Mouse (Mus musculus): ENCODE measurements around the gene Thop1. TPM values are rescaled to one million over a fixed set of nuclear protein-coding genes. Genes with fewer than 3 reads are reported as not detected.

The Thop1 gene
- total RNA-seq, 2 experiments from 2014 or later, result 12.3 to 13.2 TPM

GRCm38 (mm10) chr10:81094931-81095678, 25.3 kb downstream of the Thop1 start:
- intact Hi-C loops (cut with DNase I), result no loop called here
- DNase-seq (ENCODE audit: low spot score), result no peak

DNA sequence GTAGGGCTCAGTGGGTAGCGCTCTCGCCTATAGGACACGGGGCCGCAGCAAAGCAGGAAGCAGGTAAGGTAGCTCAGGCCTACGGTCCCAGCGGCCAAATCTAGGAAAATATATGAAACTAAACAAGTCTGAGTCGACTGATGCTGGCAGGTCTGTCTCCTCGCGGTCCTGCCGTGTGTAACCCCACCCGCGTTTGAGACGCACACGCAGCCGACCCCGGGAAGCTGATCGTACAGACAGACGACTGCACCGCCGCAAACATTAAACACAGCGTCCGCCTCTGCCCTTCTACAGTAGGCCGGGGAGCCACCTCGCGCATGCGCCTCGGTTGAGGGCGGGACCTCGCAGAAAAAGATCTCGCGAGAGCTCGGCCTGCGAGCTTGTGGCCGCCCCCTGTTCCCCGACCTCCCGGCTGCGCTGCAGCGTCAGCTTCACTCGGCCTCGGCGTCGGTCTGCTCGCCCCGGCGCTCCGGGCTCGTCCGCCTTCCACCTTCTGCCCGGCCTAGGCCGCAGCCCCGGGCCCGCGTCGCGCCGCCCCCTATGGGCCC, 35.8 kb downstream of the Thop1 start, which contains the start of gene Map2k2:
TSS of gene Map2k2 (plus strand) at position 351 of the 548 bp plus-strand sequence.
- peak; percentile 96 for DNase-seq (ENCODE audit: low spot score)
- intact Hi-C loops (cut with DNase I), result loop anchor here (2.0 kb wide), 2 partner anchors 23 to 29 kb away; partner anchors contain the start of gene Zbtb7a

DNA sequence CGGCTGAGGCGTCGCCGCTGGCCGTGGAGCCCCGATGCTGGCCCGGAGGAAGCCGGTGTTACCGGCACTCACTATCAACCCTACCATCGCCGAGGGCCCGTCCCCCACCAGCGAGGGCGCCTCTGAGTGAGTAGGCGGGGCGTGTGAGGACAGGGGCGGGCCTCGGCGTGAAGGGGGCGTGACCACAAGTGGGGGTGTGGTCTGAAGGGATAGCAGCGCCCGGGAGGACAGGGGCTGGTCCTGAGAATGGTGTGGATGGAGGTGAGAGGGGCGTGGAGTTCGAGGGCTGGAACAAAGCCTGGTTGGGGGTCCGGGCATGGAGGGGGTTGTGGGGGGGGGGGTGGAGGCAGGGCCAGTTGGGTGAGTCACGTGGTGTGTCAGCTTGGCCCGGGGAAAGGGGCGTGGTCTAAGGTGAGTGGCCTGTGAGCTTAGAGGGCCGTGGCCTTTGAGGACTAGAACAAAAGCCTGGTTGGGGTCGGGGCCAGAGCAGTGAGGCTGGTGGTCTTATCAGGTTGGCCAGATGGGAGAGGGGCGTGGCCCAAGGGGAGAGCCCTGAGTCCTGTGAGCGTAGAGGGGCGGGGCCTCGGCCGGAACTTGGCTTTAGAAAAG, 36.4 kb downstream of the Thop1 start:
- intact Hi-C loops (cut with DNase I), result loop anchor here (2.0 kb wide), 1 partner anchor 23 kb away; no protein-coding TSS in a partner anchor
- peak; percentile 72 for DNase-seq (ENCODE audit: low spot score)

DNA sequence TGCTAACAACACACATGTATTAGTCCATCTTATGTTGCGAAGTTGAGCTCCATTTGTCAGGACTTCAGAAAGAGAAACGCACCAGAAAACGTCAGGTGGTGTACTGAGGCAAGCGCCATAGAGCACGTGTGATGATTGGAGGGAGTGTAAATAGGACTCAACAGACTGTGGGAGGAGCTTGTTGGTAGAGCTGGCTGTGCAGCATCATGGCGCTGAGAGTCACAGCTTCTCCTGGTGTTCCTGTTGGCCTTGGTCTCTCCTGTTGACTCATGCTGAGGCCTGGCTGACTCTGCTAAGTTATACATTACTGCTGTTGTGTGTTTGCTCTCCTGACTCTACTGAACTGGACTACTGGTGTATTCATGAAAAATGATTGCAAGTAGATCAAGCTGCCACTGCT, 43.1 kb downstream of the Thop1 start:
- DNase-seq (ENCODE audit: low spot score), result no peak
- intact Hi-C loops (cut with DNase I), result no loop called here

DNA sequence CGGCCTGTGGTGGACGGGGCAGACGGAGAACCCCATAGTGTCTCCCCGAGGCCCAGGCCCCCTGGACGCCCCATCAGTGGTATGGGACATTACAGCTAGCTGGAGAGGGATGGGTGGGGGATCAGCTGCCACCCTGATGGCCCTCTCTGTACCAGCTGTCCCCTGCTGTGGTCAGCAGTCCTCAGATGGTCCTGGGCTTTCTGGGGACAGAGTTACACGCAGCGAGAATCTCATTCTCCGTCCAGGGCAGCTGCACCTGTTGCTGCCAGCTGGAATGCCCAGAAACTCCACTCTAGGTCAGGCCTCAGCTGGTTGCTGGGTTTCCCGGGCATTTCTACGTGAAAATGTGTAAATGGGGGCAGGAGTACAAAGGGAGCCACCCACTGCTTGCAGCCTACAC, 49.8 kb downstream of the Thop1 start:
- intact Hi-C loops (cut with DNase I), result no loop called here
- no peak for DNase-seq (ENCODE audit: low spot score)

- no peak for DNase-seq (ENCODE audit: low spot score)
- intact Hi-C loops (cut with DNase I), result no loop called here
Observed at GRCm38 (mm10) chr10:81120650-81121049, 50.8 kb downstream of the Thop1 start.

GRCm38 (mm10) chr10:81122889-81123288, 53.1 kb downstream of the Thop1 start:
- intact Hi-C loops (cut with DNase I), result no loop called here
- DNase-seq (ENCODE audit: low spot score), result no peak

GRCm38 (mm10) chr10:81123500-81123899, 53.7 kb downstream of the Thop1 start:
- DNase-seq (ENCODE audit: low spot score), result no peak
- intact Hi-C loops (cut with DNase I), result no loop called here

Small RNA genes lying within 50 kb of the gene (microRNA-seq; reads per million reads assigned to microRNA genes)
- gene Mir5615-1, result not detected
- not detected for gene Mir5615-2

Other genes starting within 250 kb of the Thop1 start
- gene Oaz1, start 243.4 kb upstream of the Thop1 start, total RNA-seq (2021), result 100 to 1,000 TPM; 883 to 894 TPM
- 10 to 100 TPM in 1 of 2 experiments, 1 to 10 TPM in 1; 6.3 to 10.6 TPM for gene Lingo3, start 226.0 kb upstream of the Thop1 start, total RNA-seq (2021)
- gene Lsm7, start 214.8 kb upstream of the Thop1 start, total RNA-seq (2021), result 10 to 100 TPM; 20.9 to 31.6 TPM
- 10 to 100 TPM; 22.4 to 23.6 TPM for gene Sppl2b, start 214.8 kb upstream of the Thop1 start, total RNA-seq (2021)
- gene Tmprss9, start 198.2 kb upstream of the Thop1 start, total RNA-seq (2021), result not detected
- gene Timm13, start 169.1 kb upstream of the Thop1 start, total RNA-seq (2021), result 100 to 1,000 TPM; 143 to 148 TPM
- 1 to 10 TPM; 4.6 to 5.6 TPM for gene Lmnb2, start 151.8 kb upstream of the Thop1 start, total RNA-seq (2021)
- gene Gadd45b, start 140.0 kb upstream of the Thop1 start, total RNA-seq (2021), result 10 to 100 TPM in 1 of 2 experiments, 1 to 10 TPM in 1; 8.2 to 14.1 TPM
- under 1 TPM; 0.13 to 0.34 TPM for gene Gng7, start 55.1 kb upstream of the Thop1 start, total RNA-seq (2021)
- not detected for gene Diras1, start 44.4 kb upstream of the Thop1 start, total RNA-seq (2021)
- 10 to 100 TPM; 14.0 to 14.3 TPM for gene Slc39a3, start 32.6 kb upstream of the Thop1 start, total RNA-seq (2021)
- gene Sgta, start 9.9 kb upstream of the Thop1 start, total RNA-seq (2021), result 10 to 100 TPM; 86.7 to 93.2 TPM
- gene Creb3l3, start 28.8 kb downstream of the Thop1 start, total RNA-seq (2021), result 1 to 10 TPM in 1 of 2 experiments, under 1 TPM in 1; 0.87 to 1.2 TPM
- 100 to 1,000 TPM; 122 to 123 TPM for gene Map2k2, start 35.9 kb downstream of the Thop1 start, total RNA-seq (2021)
- 10 to 100 TPM; 34.5 to 42.2 TPM for gene Zbtb7a, start 65.2 kb downstream of the Thop1 start, total RNA-seq (2021)
- gene Pias4, start 97.9 kb downstream of the Thop1 start, total RNA-seq (2021), result 10 to 100 TPM; 15.6 to 17.4 TPM
- 1,000 to 10,000 TPM in 1 of 2 experiments, 100 to 1,000 TPM in 1; 925 to 1,035 TPM for gene Eef2, start 106.6 kb downstream of the Thop1 start, total RNA-seq (2021)
- gene Dapk3, start 113.0 kb downstream of the Thop1 start, total RNA-seq (2021), result 10 to 100 TPM; 26.4 to 28.7 TPM
- not detected for gene 4930442H23Rik, start 113.8 kb downstream of the Thop1 start, total RNA-seq (2021)
- 10 to 100 TPM in 1 of 2 experiments, 1 to 10 TPM in 1; 6.9 to 13.4 TPM for gene Nmrk2, start 132.0 kb downstream of the Thop1 start, total RNA-seq (2021)
- under 1 TPM; 0.05 to 0.06 TPM for gene Atcay, start 160.8 kb downstream of the Thop1 start, total RNA-seq (2021)
- gene Zfr2, start 163.1 kb downstream of the Thop1 start, total RNA-seq (2021), result 1 to 10 TPM; 2.2 to 2.8 TPM
- under 1 TPM; 0.42 to 0.61 TPM for gene Matk, start 182.9 kb downstream of the Thop1 start, total RNA-seq (2021)
- 10 to 100 TPM; 93.8 to 96.6 TPM for gene Mrpl54, start 196.9 kb downstream of the Thop1 start, total RNA-seq (2021)
- 100 to 1,000 TPM in 1 of 2 experiments, 10 to 100 TPM in 1; 98.4 to 123 TPM for gene Apba3, start 196.9 kb downstream of the Thop1 start, total RNA-seq (2021)
- gene Tjp3, start 221.5 kb downstream of the Thop1 start, total RNA-seq (2021), result not detected
- 10 to 100 TPM; 30.0 to 33.7 TPM for gene Pip5k1c, start 222.9 kb downstream of the Thop1 start, total RNA-seq (2021)

Measured in heart, postnatal 25 days (tissue).